Mouse (Mus musculus): ENCODE measurements at regions not wholly inside any gene's neighbourhood (a gene's known extent, or its start where the extent isn't known, plus 50 kb on each side); places are given as distances from the start of the nearest gene placed in this dataset.

DNA sequence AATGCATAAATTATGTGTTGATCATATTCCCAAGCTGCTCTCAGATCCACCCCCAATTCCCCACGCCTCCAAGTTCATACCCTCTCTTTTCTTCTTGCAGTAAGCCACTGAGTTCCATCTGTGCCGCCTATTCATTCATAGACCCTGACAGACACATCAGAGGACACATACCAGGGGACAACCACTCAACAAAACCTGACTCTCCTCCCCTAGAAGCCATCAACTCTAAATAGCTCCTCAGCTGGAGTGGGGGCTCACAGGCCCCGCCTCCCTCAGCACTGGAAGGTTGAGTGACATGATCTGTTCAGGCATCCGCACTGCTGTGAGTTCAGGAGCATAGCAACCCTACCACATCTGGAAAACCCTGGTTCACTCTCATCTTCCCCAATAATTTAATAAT, 90.8 kb downstream of the Rnd3 start:
- H3K4me2 ChIP-seq (ENCODE audit: low read length): no peak overlapping the region
- H3K4me3 ChIP-seq (replicated peaks; ENCODE audit: low read depth, low read length): no peak overlapping the region
- H3K27ac ChIP-seq: no peak overlapping the region
- H3K27me3 ChIP-seq (ENCODE audit: insufficient read depth, low read length): no peaks in the 10 kb centered on the region
- DNase-seq (ENCODE audit: low spot score): no peak
- H3K9me3 ChIP-seq (replicated peaks; ENCODE audit: low read length): no peaks in the 10 kb centered on the region
- H3K36me3 ChIP-seq (ENCODE audit: insufficient read depth, low read length): no peaks in the 10 kb centered on the region
- no peak overlapping the region for H3K9ac ChIP-seq (ENCODE audit: low read depth, low read length)
- peaks cover 5% of the 10 kb centered on the region; the same call in 1 of the 2 replicates for H3K4me1 ChIP-seq (replicated peaks; ENCODE audit: insufficient read depth, low read length)
- TF ChIP-seq CTCF (IDR thresholded peaks at IDR 0.05; ENCODE audit: low read depth): no peak
- 94% methylated on average over 4 of the region's 4 CpGs for WGBS
- ATAC-seq (replicated peaks; ENCODE audit: low FRiP score, low read depth): no peak

DNA sequence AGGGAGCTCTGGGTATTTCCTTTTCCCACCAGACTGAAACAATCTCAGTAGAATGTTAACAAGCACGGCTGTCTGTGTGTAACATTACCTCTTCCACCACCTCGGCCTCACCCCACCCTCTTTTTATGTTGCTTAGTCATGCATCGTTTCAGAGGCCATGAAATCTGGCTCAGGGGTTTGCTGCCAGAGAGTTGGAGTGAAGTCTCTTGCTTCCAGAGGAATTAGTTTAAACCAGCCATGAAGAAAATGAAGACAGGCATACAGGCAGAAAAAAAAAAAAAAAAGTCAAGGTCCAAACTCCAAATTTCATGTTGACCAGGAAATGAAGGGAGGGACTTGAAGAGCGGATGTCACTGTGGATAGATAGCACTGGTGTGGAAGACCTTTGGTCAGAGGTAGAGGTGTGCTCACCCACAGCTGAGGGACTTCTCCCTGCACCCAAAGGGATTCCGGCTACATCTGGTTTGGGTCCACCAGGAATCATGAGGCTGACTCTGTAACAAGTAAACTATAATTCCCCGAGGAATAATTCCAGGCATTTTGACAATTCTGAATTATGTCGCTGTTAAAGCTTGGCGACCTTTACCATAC, 92.7 kb downstream of the Rnd3 start:
- peak; percentile 97 for ATAC-seq (replicated peaks; ENCODE audit: low FRiP score, low read depth)
- Histone ChIP-seq H3K9me3 (replicated peaks; ENCODE audit: low read length) (no peaks in the 10 kb centered on the region), H3K27ac (peak overlapping the region; percentile 58; the same call in 1 of the 2 replicates), H3K4me3 (replicated peaks; ENCODE audit: low read depth, low read length) (no peak overlapping the region), H3K4me1 (replicated peaks; ENCODE audit: insufficient read depth, low read length) (peaks cover 5% of the 10 kb centered on the region; the same call in 1 of the 2 replicates), H3K9ac (ENCODE audit: low read depth, low read length) (no peak overlapping the region), H3K27me3 (ENCODE audit: insufficient read depth, low read length) (no peaks in the 10 kb centered on the region), H3K4me2 (ENCODE audit: low read length) (peak overlapping the region; percentile 6; the same call in 1 of the 2 replicates), H3K36me3 (ENCODE audit: insufficient read depth, low read length) (no peaks in the 10 kb centered on the region)
- peak; percentile 91 for DNase-seq (ENCODE audit: low spot score)
- TF ChIP-seq CTCF (IDR thresholded peaks at IDR 0.05; ENCODE audit: low read depth): no peak
- 17% methylated on average over 8 of the region's 8 CpGs for WGBS

DNA sequence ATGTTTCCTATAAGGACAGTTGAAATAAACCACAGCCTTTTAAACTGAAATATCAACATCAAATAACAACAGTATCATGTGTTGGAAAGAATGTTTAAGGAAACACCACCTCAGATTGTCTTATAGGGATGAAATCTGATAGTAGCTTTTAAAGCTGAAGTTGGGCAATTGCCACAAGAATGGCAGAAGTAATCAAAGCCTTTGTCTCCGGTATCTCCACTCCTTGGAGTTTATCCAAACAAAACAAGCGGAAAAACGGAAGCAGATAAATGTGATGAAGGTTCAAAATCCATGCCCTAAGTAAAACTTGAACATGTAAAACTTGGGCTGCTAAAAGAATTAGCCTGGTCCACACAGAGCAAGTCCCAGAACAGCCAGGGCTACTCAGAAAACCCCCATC, 93.6 kb downstream of the Rnd3 start:
- Histone ChIP-seq H3K9ac (ENCODE audit: low read depth, low read length) (no peak overlapping the region), H3K9me3 (replicated peaks; ENCODE audit: low read length) (no peaks in the 10 kb centered on the region), H3K4me2 (ENCODE audit: low read length) (no peak overlapping the region), H3K36me3 (ENCODE audit: insufficient read depth, low read length) (no peaks in the 10 kb centered on the region), H3K27me3 (ENCODE audit: insufficient read depth, low read length) (no peaks in the 10 kb centered on the region), H3K27ac (no peak overlapping the region), H3K4me3 (replicated peaks; ENCODE audit: low read depth, low read length) (no peak overlapping the region), H3K4me1 (replicated peaks; ENCODE audit: insufficient read depth, low read length) (peaks cover 5% of the 10 kb centered on the region; the same call in 1 of the 2 replicates)
- 9% methylated on average over 3 of the region's 3 CpGs for WGBS
- DNase-seq (ENCODE audit: low spot score) (peak; percentile 42), ATAC-seq (replicated peaks; ENCODE audit: low FRiP score, low read depth) (no peak)
- TF ChIP-seq CTCF (IDR thresholded peaks at IDR 0.05; ENCODE audit: low read depth): no peak

DNA sequence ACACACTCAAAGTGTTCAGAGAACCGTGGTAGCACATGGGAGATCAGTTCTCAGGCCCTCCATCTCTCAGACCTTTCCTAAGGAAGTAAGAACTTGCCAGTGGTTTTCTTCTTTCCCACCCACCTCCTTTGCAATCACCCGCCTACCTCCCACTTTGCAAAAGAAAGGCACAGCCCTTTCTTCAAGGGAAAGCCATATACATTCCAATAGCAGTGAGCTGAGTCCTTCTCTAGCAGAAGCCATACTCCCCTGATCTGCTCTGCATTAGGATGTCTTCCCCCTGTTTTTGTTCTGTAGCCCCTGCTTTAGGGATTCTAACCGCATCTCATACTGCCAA, 99.1 kb downstream of the Rnd3 start:
- ATAC-seq (replicated peaks; ENCODE audit: low FRiP score, low read depth) (no peak), DNase-seq (ENCODE audit: low spot score) (no peak)
- no peaks in the 10 kb centered on the region for H3K27me3 ChIP-seq (ENCODE audit: insufficient read depth, low read length)
- no peak overlapping the region for H3K9ac ChIP-seq (ENCODE audit: low read depth, low read length)
- H3K36me3 ChIP-seq (ENCODE audit: insufficient read depth, low read length): no peaks in the 10 kb centered on the region
- H3K27ac ChIP-seq: no peak overlapping the region
- WGBS: 65% methylated on average over 3 of the region's 3 CpGs
- no peak overlapping the region for H3K4me2 ChIP-seq (ENCODE audit: low read length)
- no peaks in the 10 kb centered on the region for H3K4me1 ChIP-seq (replicated peaks; ENCODE audit: insufficient read depth, low read length)
- no peak overlapping the region for H3K4me3 ChIP-seq (replicated peaks; ENCODE audit: low read depth, low read length)
- no peaks in the 10 kb centered on the region for H3K9me3 ChIP-seq (replicated peaks; ENCODE audit: low read length)
- TF ChIP-seq CTCF (IDR thresholded peaks at IDR 0.05; ENCODE audit: low read depth): no peak

DNA sequence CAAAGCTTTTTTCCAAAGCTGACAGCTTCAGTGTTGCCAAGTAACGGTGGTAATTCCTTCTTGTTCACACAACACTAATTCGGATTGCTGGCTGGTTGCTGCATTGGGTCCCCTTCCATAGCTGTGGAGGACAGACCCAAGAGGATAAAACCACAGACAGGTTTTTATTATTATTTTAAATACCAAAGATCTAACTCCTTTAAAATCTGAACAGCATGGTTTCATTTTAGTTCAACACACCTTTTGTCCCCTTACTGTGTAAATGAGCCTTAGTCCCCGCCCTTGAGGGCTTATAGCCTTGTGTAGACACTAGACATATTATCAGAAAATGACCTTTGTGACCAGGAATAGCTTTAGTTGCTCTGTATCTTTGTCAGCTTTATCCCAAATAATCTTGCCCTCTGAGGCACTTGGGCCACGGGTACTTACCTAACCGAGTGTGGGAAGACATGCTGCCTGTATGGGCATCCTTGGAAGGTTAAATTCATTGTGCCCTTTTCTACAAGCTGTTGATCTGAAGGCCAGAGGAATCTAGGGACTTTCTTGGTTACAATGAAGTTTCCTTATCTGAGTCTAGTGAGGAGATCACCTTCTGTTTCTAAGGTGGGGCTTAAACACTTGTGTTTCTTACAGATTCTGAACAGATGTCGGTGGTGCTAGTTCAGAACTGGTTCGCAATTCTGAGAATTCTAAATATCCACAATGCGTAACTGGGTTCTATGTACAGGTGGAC, 99.6 kb downstream of the Rnd3 start:
- DNase-seq (ENCODE audit: low spot score) (no peak), ATAC-seq (replicated peaks; ENCODE audit: low FRiP score, low read depth) (no peak)
- Histone ChIP-seq H3K4me3 (replicated peaks; ENCODE audit: low read depth, low read length) (no peak overlapping the region), H3K4me1 (replicated peaks; ENCODE audit: insufficient read depth, low read length) (no peaks in the 10 kb centered on the region), H3K27ac (no peak overlapping the region), H3K36me3 (ENCODE audit: insufficient read depth, low read length) (no peaks in the 10 kb centered on the region), H3K27me3 (ENCODE audit: insufficient read depth, low read length) (no peaks in the 10 kb centered on the region), H3K4me2 (ENCODE audit: low read length) (no peak overlapping the region), H3K9me3 (replicated peaks; ENCODE audit: low read length) (no peaks in the 10 kb centered on the region), H3K9ac (ENCODE audit: low read depth, low read length) (no peak overlapping the region)
- WGBS: 79% methylated on average over 8 of the region's 8 CpGs
- no peak for TF ChIP-seq CTCF (IDR thresholded peaks at IDR 0.05; ENCODE audit: low read depth)

DNA sequence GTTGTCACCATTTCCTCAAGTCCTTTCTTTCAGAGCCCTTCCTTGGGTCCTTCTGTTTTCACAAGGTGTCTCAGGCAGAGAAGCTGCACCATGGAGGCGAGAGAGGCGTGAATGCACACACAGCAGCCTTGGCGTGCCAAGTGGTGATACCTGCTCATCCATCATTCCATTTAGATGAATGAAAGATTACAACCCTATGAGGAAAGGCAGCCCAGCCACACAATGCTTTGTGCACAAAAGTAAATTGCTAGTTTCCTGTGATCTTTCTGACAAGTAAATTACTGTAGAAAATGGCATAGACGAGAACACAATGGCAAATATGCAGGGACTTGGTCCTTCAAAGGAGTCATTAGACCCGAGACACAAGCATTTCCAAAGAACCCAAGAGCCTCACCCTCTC, 101.4 kb downstream of the Rnd3 start:
- no peak overlapping the region for H3K9ac ChIP-seq (ENCODE audit: low read depth, low read length)
- DNase-seq (ENCODE audit: low spot score) (no peak), ATAC-seq (replicated peaks; ENCODE audit: low FRiP score, low read depth) (no peak)
- no peak overlapping the region for H3K4me2 ChIP-seq (ENCODE audit: low read length)
- no peaks in the 10 kb centered on the region for H3K4me1 ChIP-seq (replicated peaks; ENCODE audit: insufficient read depth, low read length)
- no peaks in the 10 kb centered on the region for H3K36me3 ChIP-seq (ENCODE audit: insufficient read depth, low read length)
- no peaks in the 10 kb centered on the region for H3K27me3 ChIP-seq (ENCODE audit: insufficient read depth, low read length)
- H3K27ac ChIP-seq: no peak overlapping the region
- H3K4me3 ChIP-seq (replicated peaks; ENCODE audit: low read depth, low read length): no peak overlapping the region
- no peaks in the 10 kb centered on the region for H3K9me3 ChIP-seq (replicated peaks; ENCODE audit: low read length)
- WGBS: 82% methylated on average over 5 of the region's 5 CpGs
- no peak for TF ChIP-seq CTCF (IDR thresholded peaks at IDR 0.05; ENCODE audit: low read depth)

Data from kidney, postnatal 0 days (tissue).